Mouse (Mus musculus) spleen, adult 2 months (tissue): ENCODE data around the gene Adamts10.

Experiments used
- CTCF ChIP-seq: fragments of 200-500 bp; IDR thresholded peaks from 2 replicates; pipeline ENCODE4 v1.5.1; 2011; ENCODE audit warnings: mild to moderate bottlenecking, inconsistent platforms; ENCODE audit not compliant: insufficient read depth, insufficient read length, insufficient replicate concordance; ENCODE audit errors: extremely low read depth
- POLR2A ChIP-seq: fragments of 200-500 bp; IDR thresholded peaks from 2 replicates; pipeline ENCODE4 v1.6.1; 2011; ENCODE audit warnings: low read depth, low read length, inconsistent platforms

- TF ChIP-seq CTCF: no peak
- TF ChIP-seq POLR2A: no peak
Measured at GRCm38 (mm10) chr17:33586011-33586410, 62.0 kb downstream of the Adamts10 start.
